ENCODE assay signal across 13 mouse cellular contexts in the genomic region with DNA sequence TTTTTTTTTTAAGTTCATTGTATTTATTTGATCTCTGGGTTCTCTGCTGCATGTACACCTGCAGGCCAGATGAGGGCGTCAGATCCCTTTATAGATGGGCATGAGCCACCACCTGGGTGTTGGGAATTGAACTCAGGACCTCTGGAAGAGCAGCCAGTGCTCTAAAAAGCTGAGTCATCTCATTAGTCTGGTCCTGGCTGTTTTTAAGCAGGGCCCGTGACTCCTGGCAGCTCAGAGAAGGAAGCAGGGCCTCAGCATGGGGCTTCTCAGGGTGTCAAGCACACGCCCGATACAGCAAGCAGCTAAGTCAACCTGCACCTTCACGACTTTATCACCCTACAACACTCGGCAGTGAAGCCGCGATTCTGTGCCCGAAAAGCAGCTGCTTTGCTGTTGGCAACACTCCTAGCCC. TPM values are rescaled to one million over a fixed set of nuclear protein-coding genes. Genes with fewer than 3 reads are reported as not detected.
DNase-seq lines count a peak whose midpoint lies in the region; ATAC-seq and TF ChIP-seq lines count a peak whose summit lies in the region.
"Had no signal": no experiment of that assay in that cellular context is flagged by ENCODE, and none has a peak within 500 bp of the region (broad histone marks: within the 10 kb centered on the region; RNA-seq: fewer than 3 reads in every experiment).

No protein-coding gene starts in this region.

- H3K27me3 ChIP-seq in ES-Bruce4 (ENCODE audit: control insufficient read depth, insufficient read depth, low read length, poor library complexity, severe bottlenecking) (no peaks in the 10 kb centered on the region), G1E (ENCODE audit: insufficient read depth, low read length) (no peaks in the 10 kb centered on the region)
- H3K27me3 ChIP-seq in liver, postnatal 0 days (ENCODE audit: insufficient read depth, low read length): no peaks in the 10 kb centered on the region
- H3K27me3 ChIP-seq in heart, embryonic 11.5 days (ENCODE audit: control insufficient read depth, insufficient read depth, low read length): no peaks in the 10 kb centered on the region
- H3K27me3 ChIP-seq: limb, embryonic 12.5 days had no signal

- H3K4me2 ChIP-seq in liver, postnatal 0 days (ENCODE audit: low read depth, low read length): no peak overlapping the region
- no peak overlapping the region for H3K4me2 ChIP-seq in heart, embryonic 11.5 days
- H3K4me2 ChIP-seq: limb, embryonic 12.5 days had no signal

- 47% methylated on average over 9 of the region's 9 CpGs for WGBS in liver, postnatal 0 days (ENCODE audit: insufficient replicate concordance)
- 69% methylated on average over 9 of the region's 9 CpGs for WGBS in heart, embryonic 11.5 days (ENCODE audit: insufficient replicate concordance)

- H3K4me1 ChIP-seq in ES-Bruce4 (ENCODE audit: control insufficient read depth, insufficient read depth, low read length) (peaks cover 2% of the 10 kb centered on the region), G1E (ENCODE audit: insufficient read depth, low read depth, low read length) (peaks cover 76% of the 10 kb centered on the region)
- H3K4me1 ChIP-seq in liver, postnatal 0 days (ENCODE audit: insufficient read depth): peaks cover 14% of the 10 kb centered on the region
- H3K4me1 ChIP-seq in heart, embryonic 11.5 days (ENCODE audit: control insufficient read depth, insufficient read depth, low read length): peaks cover 11% of the 10 kb centered on the region

- TF ChIP-seq EP300 in ES-Bruce4 (IDR thresholded peaks at IDR 0.05; ENCODE audit: insufficient read depth, low read depth, low read length): no peak
- TF ChIP-seq EP300 in liver, postnatal 0 days (IDR thresholded peaks at IDR 0.05; ENCODE audit: low read depth): peak; percentile 60; the same call in 1 of the 2 replicates

- H3K4me3 ChIP-seq in ES-Bruce4 (ENCODE audit: low read depth, low read length) (no peak overlapping the region), G1E (ENCODE audit: low read depth, low read length) (peak overlapping the region; percentile 6; the same call in 1 of the 2 replicates)
- no peak overlapping the region for H3K4me3 ChIP-seq in liver, postnatal 0 days (ENCODE audit: low read depth, low read length)
- no peak overlapping the region for H3K4me3 ChIP-seq in heart, embryonic 11.5 days (ENCODE audit: low read depth, low read length)
- H3K4me3 ChIP-seq: limb, embryonic 12.5 days had no signal

- no peak overlapping the region for H3K9ac ChIP-seq in ES-Bruce4 (ENCODE audit: low read depth, poor library complexity, severe bottlenecking)
- H3K9ac ChIP-seq in liver, postnatal 0 days (replicated peaks): no peak overlapping the region
- no peak overlapping the region for H3K9ac ChIP-seq in heart, embryonic 11.5 days (ENCODE audit: low read depth, low read length)
- H3K9ac ChIP-seq: limb, embryonic 12.5 days had no signal

- no peak for DNase-seq in G1E (ENCODE audit: low spot score)
- DNase-seq in liver, postnatal 0 days: peak; percentile 26
- DNase-seq in frontal cortex, postnatal 36 days (ENCODE audit: low spot score in 2 of 2): no peak
- no peak for DNase-seq in right cerebral cortex, adult 18-20 months
- DNase-seq: adrenal gland, adult 8-10 months; cerebellum, adult 18-20 months; heart, adult 18-20 months; heart, postnatal 14 days; layer of hippocampus, postnatal 36 days had no signal

- H3K36me3 ChIP-seq in ES-Bruce4 (ENCODE audit: control insufficient read depth, insufficient read depth, low read length, poor library complexity, severe bottlenecking): peaks cover 84% of the 10 kb centered on the region
- H3K36me3 ChIP-seq in G1E (replicated peaks): peaks cover 97% of the 10 kb centered on the region
- H3K36me3 ChIP-seq in liver, postnatal 0 days (replicated peaks; ENCODE audit: insufficient read depth, low read length): peaks cover 86% of the 10 kb centered on the region
- peaks cover 67% of the 10 kb centered on the region for H3K36me3 ChIP-seq in heart, embryonic 11.5 days (ENCODE audit: control insufficient read depth, insufficient read depth, low read length)

- no peak overlapping the region for H3K27ac ChIP-seq in ES-Bruce4 (ENCODE audit: insufficient read depth, low read length)
- peak overlapping the region; percentile 49 for H3K27ac ChIP-seq in liver, postnatal 0 days (ENCODE audit: low read depth)
- H3K27ac ChIP-seq in heart, embryonic 11.5 days (ENCODE audit: low read depth, low read length): no peak overlapping the region
- H3K27ac ChIP-seq: limb, embryonic 12.5 days had no signal

- ATAC-seq in G1E (ENCODE audit: extremely low read depth, insufficient number of reproducible peaks, low FRiP score, poor library complexity, severe bottlenecking): peak; percentile 22; the same call in 1 of the 2 replicates
- ATAC-seq in erythroblast, adult 5-6 weeks (replicated peaks; ENCODE audit: low FRiP score, poor library complexity, severe bottlenecking): peak; percentile 66
- peak; percentile 79 for ATAC-seq in liver, postnatal 0 days
- no peak for ATAC-seq in heart, embryonic 11.5 days (replicated peaks; ENCODE audit: insufficient number of reproducible peaks, low FRiP score, low TSS enrichment)

- no peak for TF ChIP-seq POLR2A in ES-Bruce4 (IDR thresholded peaks at IDR 0.05; ENCODE audit: insufficient read depth, low read length)

- no peaks in the 10 kb centered on the region for H3K9me3 ChIP-seq in ES-Bruce4 (replicated peaks; ENCODE audit: control insufficient read depth, insufficient read depth, low read length, poor library complexity, severe bottlenecking)
- no peaks in the 10 kb centered on the region for H3K9me3 ChIP-seq in G1E (replicated peaks)
- H3K9me3 ChIP-seq in liver, postnatal 0 days (ENCODE audit: low read length): no peaks in the 10 kb centered on the region
- no peaks in the 10 kb centered on the region for H3K9me3 ChIP-seq in heart, embryonic 11.5 days (replicated peaks; ENCODE audit: control insufficient read depth, low read length)
- H3K9me3 ChIP-seq: limb, embryonic 12.5 days had no signal

- TF ChIP-seq CTCF in ES-Bruce4 (IDR thresholded peaks at IDR 0.05; ENCODE audit: low read depth, low read length) (peak; percentile 4), G1E (IDR thresholded peaks at IDR 0.05; ENCODE audit: low read depth, low read length) (no peak)
- TF ChIP-seq CTCF in liver, postnatal 0 days (IDR thresholded peaks at IDR 0.05; ENCODE audit: low read depth): peak; percentile 31

RNA-seq across cellular contexts. Expression of a gene that starts 5.5 kb away (rescaled TPM):
- polyA plus RNA-seq in ES-Bruce4 (2011; ENCODE audit: insufficient read depth, insufficient read length, low read depth, missing spikeins) (357 and 409 TPM in 2 replicates), G1E (2012) (61.9 and 65.1 TPM in 2 replicates)
- total RNA-seq in G1E (2014; fragmentation: Nextera tagmentation) (632 and 643 TPM in 2 replicates), G1E (2017) (279 and 298 TPM in 2 replicates)
- total RNA-seq in erythroblast, adult 5-6 weeks (2015; ENCODE audit: low replicate concordance): 41.5 and 85.3 TPM in 2 replicates
- total RNA-seq in erythroblast, adult 5-6 weeks (2017; ENCODE audit: low replicate concordance): 47.5 and 50.3 TPM in 2 replicates
- 61.2 and 68.4 TPM in 2 replicates for polyA plus RNA-seq in liver, postnatal 0 days (2015; fragmentation: Nextera tagmentation; extraction: Ambion mirVana)
- polyA plus RNA-seq in heart, embryonic 11.5 days (2014; fragmentation: Nextera tagmentation; extraction: Ambion mirVana): 188 TPM in 2 replicates

RNA-seq across cellular contexts. Expression of a gene that starts 8.6 kb away (rescaled TPM):
- polyA plus RNA-seq in ES-Bruce4 (2011; ENCODE audit: insufficient read depth, insufficient read length, low read depth, missing spikeins): 10.1 and 10.9 TPM in 2 replicates
- 0.24 TPM in 1 of 2 replicates, not detected in the other for total RNA-seq in G1E (2014; fragmentation: Nextera tagmentation)
- 0.27 and 0.29 TPM in 2 replicates for total RNA-seq in G1E (2017)
- polyA plus RNA-seq in G1E (2012): 0.01 and 0.02 TPM in 2 replicates
- 2.1 and 5.9 TPM in 2 replicates for total RNA-seq in erythroblast, adult 5-6 weeks (2015; ENCODE audit: low replicate concordance)
- 2.5 and 4.7 TPM in 2 replicates for total RNA-seq in erythroblast, adult 5-6 weeks (2017; ENCODE audit: low replicate concordance)
- polyA plus RNA-seq in liver, postnatal 0 days (2015; fragmentation: Nextera tagmentation; extraction: Ambion mirVana): 0.56 and 0.71 TPM in 2 replicates
- 1.2 and 1.7 TPM in 2 replicates for polyA plus RNA-seq in heart, embryonic 11.5 days (2014; fragmentation: Nextera tagmentation; extraction: Ambion mirVana)

RNA-seq across cellular contexts. Expression of a gene that starts 36.3 kb away (rescaled TPM):
- polyA plus RNA-seq in ES-Bruce4 (2011; ENCODE audit: insufficient read depth, insufficient read length, low read depth, missing spikeins) (167 and 174 TPM in 2 replicates), G1E (2012) (283 and 349 TPM in 2 replicates)
- total RNA-seq in G1E (2014; fragmentation: Nextera tagmentation) (209 and 211 TPM in 2 replicates), G1E (2017) (53.8 and 62.8 TPM in 2 replicates)
- 63.7 and 67.4 TPM in 2 replicates for total RNA-seq in erythroblast, adult 5-6 weeks (2015; ENCODE audit: low replicate concordance)
- 16.9 and 29.4 TPM in 2 replicates for total RNA-seq in erythroblast, adult 5-6 weeks (2017; ENCODE audit: low replicate concordance)
- polyA plus RNA-seq in liver, postnatal 0 days (2015; fragmentation: Nextera tagmentation; extraction: Ambion mirVana): 258 and 261 TPM in 2 replicates
- 284 and 293 TPM in 2 replicates for polyA plus RNA-seq in heart, embryonic 11.5 days (2014; fragmentation: Nextera tagmentation; extraction: Ambion mirVana)
